Mouse (Mus musculus): ENCODE results near the gene Gm10142.
"Not testable (repeated sequence)": the region's sequence is repeated elsewhere in the genome, so short reads cannot be mapped to it uniquely, and the experiment has no call there.

DNA sequence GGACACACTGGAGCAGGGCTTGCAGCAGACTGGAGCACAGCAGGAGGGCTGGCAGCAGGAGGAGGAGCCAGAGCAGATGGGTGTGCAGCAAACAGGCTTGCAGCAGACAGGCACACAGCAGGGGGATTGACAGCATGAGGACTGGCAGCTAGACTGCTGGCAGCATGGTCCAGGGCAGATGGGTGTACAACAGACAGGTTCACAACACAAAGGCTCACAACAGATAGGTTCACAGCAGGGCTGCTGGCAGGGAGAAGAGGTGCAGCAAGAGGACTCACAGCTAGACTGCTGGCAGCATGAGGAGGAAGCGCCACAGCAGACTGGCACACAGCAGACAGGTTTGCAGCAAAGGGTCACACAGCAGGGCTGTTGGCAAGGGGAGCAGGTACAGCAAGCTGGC, 35.1 kb downstream of the Gm10142 start:
- TF ChIP-seq CTCF (IDR thresholded peaks at IDR 0.05; ENCODE audit: control insufficient read depth, insufficient read depth, insufficient replicate concordance, low read depth, low read length); POLR2A (IDR thresholded peaks at IDR 0.05; ENCODE audit: control insufficient read depth, low read depth, low read length): not testable (repeated sequence)
